Mouse (Mus musculus): ENCODE data around the gene D230025D16Rik.

DNA sequence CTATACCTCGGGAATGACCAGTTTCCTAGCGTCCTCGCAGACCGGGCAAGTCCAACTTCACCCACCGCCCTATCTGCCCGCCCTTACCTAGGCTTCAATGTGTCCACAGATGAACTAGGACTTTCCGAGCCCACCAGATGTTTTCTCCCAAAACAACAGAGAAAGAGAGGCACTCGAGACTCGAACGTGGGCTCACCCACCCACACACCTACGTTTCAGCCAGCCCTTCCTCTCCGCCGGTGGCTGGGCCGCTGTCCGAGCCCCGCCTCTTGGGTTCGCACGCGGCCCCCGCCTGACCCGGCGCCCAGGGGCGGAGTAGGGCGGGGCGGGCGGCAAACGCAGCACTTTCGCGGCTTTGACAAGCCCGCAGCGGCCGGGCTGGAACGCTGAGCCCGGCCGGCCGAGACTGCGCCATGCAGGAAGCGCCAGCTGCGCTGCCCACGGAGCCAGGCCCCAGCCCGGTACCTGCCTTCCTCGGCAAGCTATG is 44.6 kb downstream of the D230025D16Rik start, which contains the start of gene Hsf4:
- TF ChIP-seq CTCF (conservative IDR thresholded peaks at IDR 0.05; ENCODE audit: low read length) (no peak), POU5F1 (IDR thresholded peaks at IDR 0.05; ENCODE audit: borderline replicate concordance, low read length) (no peak)

Data from E14TG2a.4 (cell line).